Mouse (Mus musculus): ENCODE measurements around the gene Gmds.

DNA sequence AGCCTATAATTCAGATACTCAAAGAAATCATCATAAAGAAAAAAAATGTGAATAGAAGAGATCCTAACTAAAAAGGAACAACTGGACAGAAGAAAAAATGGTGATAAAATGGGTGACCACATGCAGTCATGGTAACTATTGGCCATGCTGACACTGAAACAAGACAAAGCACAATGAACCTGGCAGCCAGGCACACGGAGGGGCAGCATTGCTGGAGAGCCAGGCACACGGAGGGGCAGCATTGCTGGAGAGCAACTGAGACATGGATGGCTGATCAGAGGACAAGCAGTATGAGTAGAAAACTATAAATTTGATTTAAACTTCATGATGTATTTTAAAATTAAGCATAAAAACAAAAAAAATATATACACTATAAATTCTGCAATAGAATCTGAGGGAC, 173.0 kb downstream of the Gmds start:
- TF ChIP-seq POLR2A (IDR thresholded peaks at IDR 0.05; ENCODE audit: extremely low read depth, insufficient read depth, low read length) (no peak), CTCF (IDR thresholded peaks at IDR 0.05; ENCODE audit: low read depth, low read length) (no peak)
